Mouse (Mus musculus): ENCODE results near the gene Parvg.

Parvg gene

GRCm38 (mm10) chr15:84351915-84352844 is 28.4 kb downstream of the Parvg start:
- peak; percentile 90 to 92 for DNase-seq (ENCODE audit: low spot score in 2 of 2)

DNA sequence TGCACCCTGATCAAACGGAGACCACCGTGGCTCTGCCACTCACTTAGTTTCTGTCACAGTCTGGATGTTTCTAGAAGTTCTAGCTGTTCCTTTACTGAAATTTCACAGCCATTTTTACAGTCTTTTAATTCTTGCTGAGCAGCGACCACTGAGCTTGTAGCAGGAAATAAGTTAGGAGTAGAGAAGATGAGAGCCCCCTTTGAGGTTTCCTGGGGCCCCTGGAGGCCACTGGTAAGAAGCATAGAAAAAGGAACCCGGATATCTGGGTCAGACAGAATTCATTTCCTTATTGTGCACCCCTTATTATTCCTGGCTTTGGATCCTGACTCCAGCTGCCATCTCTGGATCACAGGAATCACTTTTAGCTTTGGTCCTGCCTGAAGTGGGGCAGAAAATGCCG is 31.3 kb downstream of the Parvg start:
- DNase-seq (ENCODE audit: low spot score in 2 of 2): no peak

DNA sequence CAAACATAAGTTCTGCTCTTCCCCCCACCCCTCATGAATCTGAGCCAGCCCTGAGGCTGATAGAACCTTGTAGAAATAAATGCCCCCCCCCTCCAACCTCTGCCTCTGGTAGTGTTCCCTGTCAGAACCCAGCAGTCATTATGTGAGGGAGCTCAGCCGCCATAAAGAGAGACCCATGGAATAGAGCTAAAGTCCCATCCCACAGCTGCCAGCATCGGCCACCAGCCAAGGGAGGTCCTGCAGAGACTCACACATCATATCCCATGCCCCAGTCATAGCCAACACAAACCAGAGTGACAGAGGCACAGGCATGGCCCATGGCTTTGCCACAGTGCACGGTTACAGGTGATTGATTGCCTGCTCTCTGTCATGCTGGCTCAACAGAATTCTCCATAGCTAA is 40.9 kb downstream of the Parvg start:
- no peak for DNase-seq (ENCODE audit: low spot score in 2 of 2)

DNA sequence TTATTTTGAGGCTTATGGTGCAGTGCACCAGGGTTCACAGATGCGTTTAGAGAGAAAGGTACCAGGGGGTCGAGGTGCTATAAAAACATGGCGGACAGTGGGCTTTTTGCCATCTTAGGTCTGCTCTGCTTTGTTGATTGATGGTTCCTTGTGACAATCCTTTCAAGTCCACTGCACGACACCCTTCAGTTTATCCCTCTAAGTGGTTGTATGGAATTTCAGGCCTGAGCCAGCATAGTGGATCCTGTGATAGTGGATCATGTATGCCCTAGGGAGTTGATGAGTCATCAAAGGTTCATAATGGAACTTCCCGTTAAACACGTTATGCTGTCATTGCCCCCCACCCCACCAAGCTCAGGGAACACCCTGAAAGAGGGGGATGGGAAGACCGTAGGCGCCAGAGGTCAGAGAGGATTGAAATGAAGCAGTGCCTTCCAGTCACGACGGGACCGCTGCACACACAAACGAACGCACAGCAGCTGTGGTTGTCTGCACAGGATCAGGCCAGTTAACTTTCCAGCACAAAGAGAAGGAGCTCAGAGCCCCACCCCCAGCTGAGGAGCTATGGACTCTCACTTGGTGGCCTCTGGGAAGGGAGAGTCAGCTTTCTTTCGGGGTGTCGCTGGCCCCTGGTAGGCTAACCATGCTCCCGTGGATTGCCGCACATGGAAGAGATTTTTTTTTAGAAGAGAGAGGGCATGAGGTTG is 42.0 kb downstream of the Parvg start:
- DNase-seq (ENCODE audit: low spot score in 2 of 2): no peak

DNA sequence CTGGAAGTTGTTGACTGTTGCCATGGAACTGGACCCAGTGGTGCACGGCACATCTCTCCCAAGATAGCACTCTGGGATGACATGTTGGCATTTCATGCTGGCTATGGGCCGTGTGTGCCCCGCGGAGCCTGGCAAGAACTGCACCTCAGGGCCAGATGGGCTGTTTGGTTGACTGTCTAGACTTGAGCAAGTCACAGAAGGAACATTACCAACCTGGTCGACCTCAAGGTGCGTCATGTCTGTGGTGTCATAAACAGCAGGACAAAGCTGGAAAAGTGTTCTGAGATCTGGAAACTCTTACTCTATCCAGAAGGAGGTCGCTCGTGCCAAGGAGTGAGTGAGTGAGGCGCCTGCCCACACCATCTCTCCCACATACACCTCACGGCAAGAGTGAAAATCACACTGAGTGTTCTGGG is 42.8 kb downstream of the Parvg start:
- peak; percentile 50 to 63 for DNase-seq (ENCODE audit: low spot score in 2 of 2)

- no peak for DNase-seq (ENCODE audit: low spot score in 2 of 2)
Measured at GRCm38 (mm10) chr15:84367402-84367801, 43.6 kb downstream of the Parvg start.

DNA sequence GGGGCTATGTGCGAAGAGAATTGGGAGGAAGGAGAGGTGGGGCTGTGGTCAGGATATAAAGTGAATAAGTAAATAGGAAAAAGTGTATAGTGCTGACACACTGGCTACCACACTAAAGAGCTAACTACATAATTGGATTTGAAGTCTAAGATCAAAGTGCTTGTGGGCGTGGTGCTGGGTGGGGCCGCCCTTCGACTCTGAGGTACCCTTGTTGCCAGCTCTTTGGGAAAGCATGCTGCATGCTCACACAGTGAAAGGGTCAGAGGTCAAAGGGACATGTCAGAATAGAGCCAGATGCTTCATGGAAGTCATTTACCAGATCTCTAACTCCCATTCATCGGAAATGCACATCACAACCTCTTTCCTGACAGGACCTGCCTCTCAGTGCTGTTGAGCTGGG is 49.0 kb downstream of the Parvg start:
- no peak for DNase-seq (ENCODE audit: low spot score in 2 of 2)

GRCm38 (mm10) chr15:84378734-84379133 is 54.9 kb downstream of the Parvg start:
- DNase-seq (ENCODE audit: low spot score in 2 of 2): no peak

DNA sequence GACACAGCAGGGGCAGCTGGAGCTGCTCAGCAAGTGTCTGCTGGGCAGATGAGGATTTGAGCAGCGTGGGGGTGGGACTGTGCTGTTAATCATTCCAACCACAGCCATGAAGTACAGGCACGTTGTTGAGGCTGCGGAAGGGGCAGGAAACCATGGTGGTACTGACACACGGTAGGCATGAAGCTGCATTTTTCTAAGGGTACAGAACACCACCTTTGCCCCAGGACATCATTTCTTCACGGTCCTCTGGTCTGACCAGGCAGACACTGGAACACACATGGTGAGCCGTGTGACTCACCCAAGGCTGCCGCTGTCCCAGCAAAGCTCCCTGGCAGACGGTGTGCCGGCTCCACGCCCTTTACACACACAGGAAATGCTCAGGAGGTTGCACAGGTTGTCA is 56.4 kb downstream of the Parvg start:
- no peak for DNase-seq (ENCODE audit: low spot score in 2 of 2)

GRCm38 (mm10) chr15:84384066-84384465 is 60.2 kb downstream of the Parvg start:
- no peak for DNase-seq (ENCODE audit: low spot score in 2 of 2)

DNA sequence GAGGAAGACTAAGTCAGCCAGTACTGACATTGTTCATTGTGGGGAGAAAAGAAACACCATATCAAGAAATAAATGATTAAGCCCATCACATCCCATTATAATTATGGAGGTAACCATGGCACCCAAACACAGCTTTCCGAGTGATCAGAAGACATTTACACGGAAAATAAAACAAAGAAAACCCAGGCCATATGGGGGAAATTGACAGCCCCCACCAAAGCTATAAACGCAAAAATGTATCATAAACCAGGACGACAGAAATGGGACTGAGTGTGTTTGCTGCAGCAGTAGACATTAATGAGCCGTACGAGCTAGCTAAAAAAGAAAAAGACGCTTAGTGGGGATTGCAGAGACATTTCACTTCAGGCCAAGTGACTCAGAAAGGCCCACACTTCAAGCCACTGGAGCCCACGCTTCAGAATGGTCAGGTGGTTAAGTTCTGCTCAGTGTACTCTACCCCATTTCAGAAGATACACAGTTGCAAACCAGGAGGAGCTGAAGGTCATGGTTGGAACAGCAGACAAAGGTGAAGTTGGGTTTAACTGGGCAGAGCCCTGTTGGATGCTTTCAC is 62.3 kb downstream of the Parvg start:
- DNase-seq (ENCODE audit: low spot score in 2 of 2): no peak

DNA sequence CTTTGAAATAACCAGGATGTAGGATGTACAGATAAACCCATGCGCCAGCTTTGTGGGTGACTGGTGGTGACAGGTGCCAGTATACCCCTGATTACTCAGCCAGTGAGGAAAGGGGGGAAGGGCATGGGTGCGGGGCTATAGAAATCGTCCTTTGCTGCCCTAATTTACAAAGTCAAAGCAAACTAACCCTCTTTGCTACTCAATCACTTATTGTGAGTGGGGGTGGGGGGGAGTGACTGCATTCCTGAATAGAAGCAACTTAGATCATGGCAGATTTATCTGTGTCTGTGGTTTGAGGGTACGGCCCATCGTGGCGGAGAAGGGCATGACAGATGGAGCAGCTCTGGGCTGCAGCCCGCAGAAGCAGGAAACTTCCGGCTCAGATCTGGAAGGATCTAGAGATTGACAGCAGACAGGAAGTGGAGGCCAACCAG is 64.9 kb downstream of the Parvg start:
- no peak for DNase-seq (ENCODE audit: low spot score in 2 of 2)

DNA sequence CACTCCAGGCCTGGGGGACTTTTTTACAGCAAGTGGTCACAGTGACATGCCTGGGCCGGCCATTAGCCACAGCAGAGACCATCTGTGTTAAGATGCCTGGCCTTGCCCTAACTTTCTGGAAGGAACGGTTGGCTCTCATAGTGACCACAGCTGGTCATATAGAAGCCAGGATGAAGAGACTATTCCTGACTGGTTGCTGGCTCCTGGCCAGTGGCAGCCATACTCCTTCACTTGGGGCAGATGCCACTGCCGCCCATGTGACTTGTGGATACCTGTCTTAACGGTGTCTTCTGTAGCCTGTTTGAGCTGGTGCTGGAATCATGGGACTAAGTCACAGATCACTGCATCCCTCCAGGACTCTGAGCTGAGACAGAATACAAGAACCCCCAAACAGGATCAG is 68.3 kb downstream of the Parvg start:
- no peak for DNase-seq (ENCODE audit: low spot score in 2 of 2)
